Mouse (Mus musculus): Measurements from ENCODE around the gene Gm28035. TPM values are rescaled to one million over a fixed set of nuclear protein-coding genes. Genes with fewer than 3 reads are reported as not detected.

Gene Gm28035
- total and polyA plus RNA-seq, 3 experiments, result 0.27 to 0.64 (median 0.36) TPM

GRCm38 (mm10) chr2:30286192-30287026 lies 46.0 kb downstream of the Gm28035 start, which contains the start of the genes Dolk and Nup188:
Dolk (minus strand) TSS chr2:30286334.
Nup188 (plus strand) TSS chr2:30286397.
- peak; percentile 93 for DNase-seq (ENCODE audit: extremely low read depth)
- dilution Hi-C loops (cut with MboI; ENCODE audit: extremely low pct_ligation_motif_present, extremely low pct_unique_long_range_greater_than_20kb, low sequenced_read_pairs), result no loop called here
- peak within 1 kb of the TSS; percentile 97 to 99 (median 99) for H3K4me3 ChIP-seq (replicated peaks in 1 of 3; ENCODE audit: low read depth in 2 of 3, low read length in 2 of 3, poor library complexity in 1 of 3)
- peak within 1 kb of the TSS; percentile 15; the same call in 1 of the 2 replicates for H3K27ac ChIP-seq (ENCODE audit: insufficient read depth, low read depth)
- H3K36me3 ChIP-seq (replicated peaks in 1 of 2; ENCODE audit: control insufficient read depth in 1 of 2, insufficient read depth in 1 of 2, low read length in 1 of 2), result peaks cover 4 to 34% of the 10 kb centered on the region in 2 experiments
- in situ Hi-C loops (cut with MboI; ENCODE audit: low pct_ligation_motif_present, low pct_unique_long_range_greater_than_20kb, low sequenced_read_pairs), result loop anchor here (5.0 kb wide), 1 partner anchor 99 kb away; no protein-coding TSS in a partner anchor
- no peaks in the 10 kb centered on the region for H3K27me3 ChIP-seq (replicated peaks)
- H3K4me1 ChIP-seq (ENCODE audit: control insufficient read depth in 1 of 2, insufficient read depth in 2 of 2), result peaks cover 8 to 31% of the 10 kb centered on the region in 2 experiments
- H3K9me3 ChIP-seq (replicated peaks; ENCODE audit: low read length), result no peaks in the 10 kb centered on the region
- peak within 1 kb of the TSS; percentile 91 for H3K9ac ChIP-seq (ENCODE audit: insufficient read depth, low read depth)
- H3K4me2 ChIP-seq (ENCODE audit: insufficient read depth, low read depth, poor library complexity, severe bottlenecking), result peak within 1 kb of the TSS; percentile 94
- H3K79me2 ChIP-seq (replicated peaks; ENCODE audit: control insufficient read depth, extremely low read depth, insufficient read depth, poor library complexity, severe bottlenecking), result peaks cover 47% of the 10 kb centered on the region
- peak; percentile 93 for TF ChIP-seq SIN3A (IDR thresholded peaks at IDR 0.05; ENCODE audit: low read length)
- TF ChIP-seq GABPA (IDR thresholded peaks at IDR 0.05; ENCODE audit: insufficient replicate concordance, low read depth, low read length), result no peak
- peak; percentile 65 for TF ChIP-seq ELF1 (IDR thresholded peaks at IDR 0.05; ENCODE audit: low read depth, low read length)
- TF ChIP-seq RCOR1 (conservative IDR thresholded peaks at IDR 0.05; ENCODE audit: low read depth, low read length), result peak; percentile 62; the same call in 1 of the 2 replicates
- TF ChIP-seq E2F4 (IDR thresholded peaks at IDR 0.05; ENCODE audit: insufficient replicate concordance, low read depth, low read length), result peak; percentile 50; the same call in 1 of the 2 replicates
- TF ChIP-seq UBTF (IDR thresholded peaks at IDR 0.05; ENCODE audit: low read depth, low read length), result 0 out of 2 replicates have a peak, but pooled peaks have one; percentile 23
- peak; percentile 99 for TF ChIP-seq USF1 (IDR thresholded peaks at IDR 0.05; ENCODE audit: low read depth, low read length)
- TF ChIP-seq ZC3H11A (IDR thresholded peaks at IDR 0.05; ENCODE audit: low read depth, low read length), result no peak
- TF ChIP-seq CTCF (conservative IDR thresholded peaks at IDR 0.05 in 1 of 2, IDR thresholded peaks at IDR 0.05 in 1 of 2; ENCODE audit: low read depth in 2 of 2, low read length in 2 of 2), result no peak
- 0 out of 2 replicates have a peak, but pooled peaks have one; percentile 30 for TF ChIP-seq CHD2 (IDR thresholded peaks at IDR 0.05; ENCODE audit: low read length)
- peak; percentile 94 for TF ChIP-seq USF2 (conservative IDR thresholded peaks at IDR 0.05; ENCODE audit: low read depth, low read length)
- TF ChIP-seq MYC (IDR thresholded peaks at IDR 0.05; ENCODE audit: low read depth, low read length), result peak; percentile 55; the same call in 1 of the 2 replicates
- peak; percentile 88 for TF ChIP-seq POLR2A (IDR thresholded peaks at IDR 0.05; ENCODE audit: low read depth, low read length)
- TF ChIP-seq BHLHE40 (IDR thresholded peaks at IDR 0.05; ENCODE audit: low read depth, low read length), result peak; percentile 96
- peak; percentile 28; the same call in 1 of the 2 replicates for TF ChIP-seq IRF4 (IDR thresholded peaks at IDR 0.05; ENCODE audit: low read depth, low read length)
- TF ChIP-seq ZNF384 (IDR thresholded peaks at IDR 0.05; ENCODE audit: low read depth, low read length), result no peak
- no peak for TF ChIP-seq SMC3 (IDR thresholded peaks at IDR 0.05; ENCODE audit: low read depth, low read length)
- peak; percentile 34; the same call in 1 of the 2 replicates for TF ChIP-seq ETS1 (conservative IDR thresholded peaks at IDR 0.05; ENCODE audit: low read depth, low read length)
- TF ChIP-seq MEF2A (IDR thresholded peaks at IDR 0.05; ENCODE audit: borderline replicate concordance, low read depth, low read length), result no peak
- no peak for TF ChIP-seq RAD21 (IDR thresholded peaks at IDR 0.05; ENCODE audit: low read depth, low read length)
- TF ChIP-seq KAT2A (IDR thresholded peaks at IDR 0.05; ENCODE audit: insufficient replicate concordance, low read length), result peak; percentile 80; the same call in 1 of the 2 replicates
- TF ChIP-seq EP300 (IDR thresholded peaks at IDR 0.05; ENCODE audit: low read length), result no peak
- TF ChIP-seq JUND (conservative IDR thresholded peaks at IDR 0.05; ENCODE audit: low read depth, low read length), result no peak
- peak; percentile 61; the same call in 1 of the 2 replicates for TF ChIP-seq POLR2AphosphoS2 (IDR thresholded peaks at IDR 0.05; ENCODE audit: low read depth, low read length)
- TF ChIP-seq ZMIZ1 (IDR thresholded peaks at IDR 0.05; ENCODE audit: low read depth, low read length), result peak; percentile 93
- peak; percentile 80 for TF ChIP-seq HCFC1 (IDR thresholded peaks at IDR 0.05; ENCODE audit: low read depth, low read length)
- TF ChIP-seq TBP (conservative IDR thresholded peaks at IDR 0.05; ENCODE audit: low read depth, low read length), result peak; percentile 74; the same call in 1 of the 2 replicates
- no peak for TF ChIP-seq PAX5 (IDR thresholded peaks at IDR 0.05; ENCODE audit: low read length)
- TF ChIP-seq MXI1 (IDR thresholded peaks at IDR 0.05; ENCODE audit: low read depth, low read length), result peak; percentile 94
- TF ChIP-seq NRF1 (IDR thresholded peaks at IDR 0.05; ENCODE audit: low read depth, low read length), result peak; percentile 72
- peak; percentile 98 for TF ChIP-seq TCF12 (IDR thresholded peaks at IDR 0.05; ENCODE audit: low read depth, low read length)
- TF ChIP-seq MAFK (IDR thresholded peaks at IDR 0.05; ENCODE audit: insufficient replicate concordance, low read length), result no peak; the same call in 1 of the 2 replicates
- no peak for TF ChIP-seq JUN (IDR thresholded peaks at IDR 0.05; ENCODE audit: insufficient read depth, low read depth, low read length)
- TF ChIP-seq CHD1 (IDR thresholded peaks at IDR 0.05; ENCODE audit: low read depth, low read length), result peak; percentile 0; the same call in 1 of the 2 replicates
- no peak for TF ChIP-seq ZKSCAN1 (IDR thresholded peaks at IDR 0.05; ENCODE audit: borderline replicate concordance, low read depth, low read length)
- peak; percentile 92 for TF ChIP-seq NELFE (IDR thresholded peaks at IDR 0.05; ENCODE audit: low read depth, low read length)
- TF ChIP-seq MAX (IDR thresholded peaks at IDR 0.05; ENCODE audit: low read length), result peak; percentile 98
